Mouse (Mus musculus) left cerebral cortex, adult 8-10 months (tissue): ENCODE data around the gene Prickle2. TPM values are rescaled to one million over a fixed set of nuclear protein-coding genes. Genes with fewer than 3 reads are reported as not detected.

ENCODE experiments used
- DNase-seq, 2 experiments: peaks; one replicate each; pipeline ENCODE4 v3.0.0; 2022; ENCODE audit warnings: low spot score in 2 of 2
- total RNA-seq, 4 experiments: library from RNA; stranded (reverse); gene quantifications; 2 replicates each; pipeline ENCODE4 v1.2.4; 2022

The Prickle2 gene
- total RNA-seq, 4 experiments from 2014 or later = 130 to 157 (median 149) TPM

DNA sequence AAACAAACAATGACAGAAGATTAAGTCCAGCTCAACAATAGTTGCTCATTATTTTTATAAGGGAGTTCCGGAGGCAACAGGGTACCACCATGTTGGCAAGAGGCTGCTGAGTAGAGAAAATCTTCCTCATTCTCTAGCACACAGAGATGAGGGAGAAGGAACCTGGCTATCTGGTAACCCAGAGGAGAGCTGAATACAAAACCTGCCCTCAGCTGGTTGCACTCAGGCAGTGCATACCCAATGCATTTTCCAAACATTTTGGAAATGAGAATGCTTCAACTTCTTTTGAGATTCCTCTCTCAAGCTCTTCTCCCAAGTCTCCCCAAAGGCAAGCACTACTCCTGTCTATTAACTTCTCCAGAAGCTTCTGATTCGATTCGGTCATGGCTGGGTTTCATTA is 36.3 kb downstream of the Prickle2 start:
- no peak for DNase-seq

DNA sequence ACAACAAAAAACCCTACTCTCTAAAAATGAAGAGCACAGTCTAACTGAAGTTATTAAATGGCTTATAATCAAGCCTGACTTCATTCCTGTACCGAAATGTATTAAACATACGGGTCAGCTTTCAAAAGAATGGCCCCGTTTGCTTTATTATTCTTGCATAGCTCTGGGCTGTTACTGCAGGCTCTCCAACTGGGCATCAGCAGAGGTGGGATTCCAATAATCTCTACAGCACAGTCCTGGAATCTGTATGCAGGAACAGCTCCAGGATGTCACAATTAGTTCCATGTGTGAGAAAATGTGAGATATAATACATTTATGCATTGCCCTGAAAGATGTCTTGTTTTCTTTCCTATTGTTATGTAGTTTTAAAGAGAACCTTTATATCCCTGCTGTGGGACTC is 38.4 kb downstream of the Prickle2 start:
- no peak for DNase-seq

- peak; percentile 59 to 79 for DNase-seq
These were observed 40.4 kb downstream of the Prickle2 start for GRCm38 (mm10) chr6:92665530-92665989.

GRCm38 (mm10) chr6:92663885-92664284 is 42.1 kb downstream of the Prickle2 start:
- peak in 1 of 2 experiments; percentile 70 for DNase-seq

DNA sequence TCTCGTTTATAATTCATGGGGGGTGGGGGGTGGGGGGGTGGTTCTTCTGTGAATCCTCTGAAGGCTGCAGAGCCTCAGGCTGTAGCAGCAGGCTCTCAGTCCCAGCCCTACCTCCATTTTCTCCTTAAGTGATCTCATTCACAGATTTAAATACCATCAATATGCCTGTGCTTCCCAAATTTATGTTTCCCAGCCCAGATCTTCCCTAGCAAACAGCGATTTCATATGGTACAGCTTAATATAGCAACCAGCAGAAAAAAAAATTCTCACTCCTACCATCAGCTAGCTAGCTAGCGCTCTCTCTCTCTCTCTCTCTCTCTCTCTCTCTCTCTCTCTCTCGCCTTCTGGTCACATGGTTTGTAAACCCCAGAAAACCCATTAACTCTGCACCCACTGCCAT is 42.5 kb downstream of the Prickle2 start:
- peak in 1 of 2 experiments; percentile 71 for DNase-seq

- DNase-seq = no peak
These were observed 56.9 kb downstream of the Prickle2 start for GRCm38 (mm10) chr6:92649063-92649462.

GRCm38 (mm10) chr6:92648571-92648970 is 57.4 kb downstream of the Prickle2 start:
- DNase-seq = no peak

GRCm38 (mm10) chr6:92642929-92643328 is 63.0 kb downstream of the Prickle2 start:
- DNase-seq = no peak

DNA sequence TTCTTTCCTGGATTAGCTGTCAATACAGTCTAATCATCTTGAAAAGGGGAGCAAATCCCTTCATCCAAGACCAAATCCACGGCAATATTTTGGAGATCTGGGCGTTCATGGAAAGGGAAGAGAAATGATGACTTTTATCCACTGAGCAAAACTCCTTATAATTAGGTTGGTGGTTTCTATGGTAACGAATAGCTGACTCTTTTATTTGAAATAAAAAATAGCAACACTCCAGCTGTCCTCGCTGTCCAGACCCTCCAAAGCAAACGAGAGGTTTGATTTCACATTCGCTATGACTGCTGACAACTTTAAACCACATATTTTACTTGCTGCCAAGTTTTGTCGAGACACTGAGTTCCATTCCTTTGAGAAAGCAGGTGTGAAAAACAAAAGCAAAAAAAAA is 64.0 kb downstream of the Prickle2 start:
- DNase-seq = no peak

DNA sequence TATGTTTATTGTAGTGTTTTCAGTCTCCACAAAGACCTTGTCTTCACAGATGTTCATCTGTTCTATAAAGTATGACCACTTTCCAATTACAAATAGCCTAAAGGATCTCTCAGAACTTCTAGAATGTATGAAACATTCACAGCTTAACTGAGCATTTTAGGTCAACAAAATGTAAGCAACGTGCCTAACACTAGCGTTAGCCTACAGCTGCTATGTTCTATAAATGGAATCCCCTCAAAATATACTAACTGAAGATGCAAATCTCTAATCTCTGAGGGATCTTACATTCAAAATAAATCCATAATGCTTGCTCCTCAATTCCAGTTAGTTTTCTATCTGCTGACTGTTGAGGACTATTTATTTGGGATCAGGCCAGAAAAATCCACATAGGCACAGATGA is 65.1 kb downstream of the Prickle2 start:
- DNase-seq = no peak

GRCm38 (mm10) chr6:92636431-92636830 is 69.5 kb downstream of the Prickle2 start:
- no peak for DNase-seq

DNA sequence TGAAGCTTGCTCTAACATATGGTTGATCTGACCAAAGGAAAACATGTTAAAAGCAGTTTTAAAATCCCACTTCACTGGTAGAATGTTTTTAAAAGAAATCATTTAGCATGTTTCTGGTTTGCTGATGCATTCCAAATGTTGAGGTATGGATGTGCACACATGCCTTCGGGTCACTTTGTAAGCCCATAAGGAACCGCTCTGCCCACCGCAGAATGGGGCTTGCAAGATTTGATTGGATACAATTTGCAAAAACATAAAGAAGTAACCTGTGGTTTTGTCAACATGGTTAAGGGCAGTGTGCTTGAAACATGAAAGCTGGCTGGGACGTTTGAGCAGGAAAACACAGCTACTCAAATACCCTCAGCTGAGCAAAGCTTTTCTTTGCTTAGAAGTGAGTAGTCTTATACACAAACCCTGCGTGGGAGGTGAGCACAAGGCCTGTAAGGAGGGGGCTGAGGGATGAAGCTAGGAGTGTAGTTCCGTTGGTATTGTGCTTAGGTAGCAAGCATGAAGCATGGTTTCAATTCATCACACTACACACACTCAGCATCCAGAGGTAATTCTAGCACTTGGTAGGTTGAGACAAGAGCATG is 71.0 kb downstream of the Prickle2 start:
- DNase-seq = no peak

DNA sequence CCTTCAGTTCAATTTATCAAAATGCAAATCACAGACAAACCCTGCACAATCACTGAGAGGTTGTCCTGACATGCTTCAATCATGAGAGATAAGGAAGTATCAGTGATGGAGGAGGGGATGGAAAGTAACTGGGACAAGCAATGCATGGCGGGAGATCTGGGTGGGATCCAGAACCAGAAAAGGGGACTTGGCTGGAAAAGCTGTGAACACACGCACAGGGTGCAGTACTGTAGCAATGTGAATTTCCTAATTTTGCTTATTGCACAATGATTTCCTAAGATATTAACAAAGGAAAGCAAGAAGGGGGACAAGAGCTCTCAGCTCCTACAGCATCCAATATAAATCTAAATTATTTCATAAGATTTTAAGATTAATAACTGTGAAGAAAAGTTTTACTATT is 75.0 kb downstream of the Prickle2 start:
- DNase-seq = no peak

- no peak for DNase-seq
These were observed 78.2 kb downstream of the Prickle2 start for GRCm38 (mm10) chr6:92627711-92628110.

DNA sequence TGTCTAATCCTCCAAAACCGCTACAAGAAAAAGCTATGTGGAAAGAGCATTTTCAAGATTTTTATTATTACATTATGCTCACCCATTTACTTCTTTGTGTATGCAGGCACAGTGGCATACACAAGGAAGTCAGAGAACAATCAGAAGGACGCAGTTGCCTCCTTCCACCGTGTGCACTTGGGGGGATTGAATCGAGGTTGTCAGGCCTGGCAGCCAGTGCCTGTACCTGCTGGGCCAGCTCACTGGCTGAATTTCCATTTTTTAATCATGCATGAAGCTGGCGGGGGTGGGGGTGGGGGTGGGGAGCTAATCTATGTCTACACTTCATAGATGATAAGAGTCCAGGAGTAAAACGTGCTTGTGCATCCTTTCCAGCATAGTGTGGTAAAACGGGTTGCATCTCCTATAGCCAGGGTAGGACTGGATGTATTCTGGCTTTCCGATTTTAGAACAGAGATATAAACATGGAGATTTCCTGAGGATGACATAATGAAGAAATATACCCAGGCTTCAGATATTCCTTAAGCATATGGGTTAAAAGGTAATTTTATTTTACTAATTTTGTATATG is 78.8 kb downstream of the Prickle2 start:
- no peak for DNase-seq

GRCm38 (mm10) chr6:92625923-92626322 is 80.0 kb downstream of the Prickle2 start:
- no peak for DNase-seq

DNA sequence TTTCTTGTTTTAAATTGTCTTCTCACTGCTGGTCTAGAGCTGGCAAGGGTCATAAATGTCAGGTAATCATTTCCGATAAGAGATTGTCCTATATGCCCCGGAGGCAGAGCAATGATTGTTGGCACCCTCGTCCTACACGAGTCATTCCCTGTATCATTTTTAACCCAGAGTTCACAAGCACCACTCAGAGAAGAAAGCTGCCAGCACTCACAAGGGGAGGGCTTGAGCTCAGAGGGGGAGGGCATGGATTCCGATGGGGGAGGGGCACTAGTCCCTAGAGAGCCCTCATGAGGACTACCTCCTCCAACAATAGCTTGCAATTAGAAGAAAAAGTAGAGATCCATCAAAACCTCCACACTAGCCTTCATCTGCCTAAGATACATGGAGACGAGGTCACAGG is 81.6 kb downstream of the Prickle2 start:
- no peak for DNase-seq

- DNase-seq = no peak
These were observed 88.8 kb downstream of the Prickle2 start for GRCm38 (mm10) chr6:92617183-92617582.

DNA sequence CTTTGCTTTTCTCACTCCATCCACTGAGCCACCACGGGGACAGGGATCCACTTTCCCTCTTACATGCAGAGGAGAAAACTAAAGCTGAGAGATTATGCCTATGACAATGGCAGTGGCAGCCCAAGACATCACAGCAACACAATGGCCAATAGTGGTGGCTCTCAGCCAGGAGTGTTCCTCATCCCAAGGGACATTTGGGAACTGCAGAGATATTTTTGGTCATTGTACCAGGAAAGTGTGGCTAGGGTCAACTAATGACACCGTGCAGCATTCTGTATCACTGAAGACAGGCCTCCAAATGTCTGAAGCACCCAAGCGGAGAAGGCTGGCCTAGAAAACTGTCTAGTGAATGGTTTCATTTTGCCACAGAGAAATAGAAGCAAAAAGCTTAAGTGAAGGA is 91.2 kb downstream of the Prickle2 start:
- no peak for DNase-seq

DNA sequence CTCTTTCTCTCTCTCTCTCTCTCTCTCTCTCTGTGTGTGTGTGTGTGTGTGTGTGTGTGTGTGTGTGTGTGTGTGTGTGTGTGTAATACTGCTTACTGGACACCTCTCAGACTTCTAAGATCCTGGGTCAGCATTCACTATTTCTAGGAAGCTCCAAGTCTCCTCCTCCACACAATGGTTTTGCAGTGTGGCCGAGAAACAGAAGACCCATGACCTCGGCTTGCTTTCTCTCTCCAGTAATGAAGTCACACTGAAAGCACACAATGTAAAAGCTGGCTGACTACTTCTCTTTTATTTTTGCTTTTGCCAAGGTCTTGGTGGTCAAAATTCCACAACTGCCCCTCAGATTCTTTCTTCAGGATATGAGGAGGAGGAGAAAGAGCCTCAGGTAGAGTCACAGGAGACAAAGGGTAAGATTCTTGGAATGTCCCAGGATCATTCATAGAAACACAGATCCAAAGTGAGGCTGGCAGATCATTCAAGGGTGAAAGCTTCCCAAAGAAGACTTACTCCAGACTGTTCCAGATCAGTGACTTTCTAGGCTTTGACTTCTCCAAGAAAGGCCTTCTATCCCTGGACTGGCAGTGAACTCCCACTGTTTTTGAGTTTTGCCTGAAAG is 93.7 kb downstream of the Prickle2 start:
- no peak for DNase-seq

DNA sequence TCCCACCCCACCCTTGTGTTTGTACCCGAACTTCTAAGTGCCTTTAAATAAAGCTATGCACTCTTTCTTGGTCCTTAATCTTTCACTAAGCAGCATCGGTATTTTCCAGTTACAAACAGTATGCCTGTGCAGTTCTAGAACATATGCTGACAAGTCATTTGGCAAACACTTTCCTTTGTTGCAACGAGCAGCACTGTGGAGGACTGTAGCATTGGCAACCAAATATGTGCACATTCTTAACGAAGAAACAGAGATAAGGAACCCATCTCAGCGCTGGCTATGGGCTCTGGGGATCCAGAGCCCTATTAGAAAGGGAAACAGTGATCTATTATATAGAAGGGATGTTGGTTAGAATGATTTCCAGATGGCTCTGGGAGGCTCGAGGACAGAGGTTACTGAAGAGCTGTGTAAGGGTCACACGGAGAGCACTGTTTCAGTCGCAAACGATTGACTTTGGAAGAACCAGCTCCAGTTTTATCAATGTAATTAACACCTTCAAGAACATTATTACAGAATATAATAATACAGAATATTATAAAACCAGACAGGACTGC is 96.2 kb downstream of the Prickle2 start:
- peak in 1 of 2 experiments; percentile 56 for DNase-seq

DNA sequence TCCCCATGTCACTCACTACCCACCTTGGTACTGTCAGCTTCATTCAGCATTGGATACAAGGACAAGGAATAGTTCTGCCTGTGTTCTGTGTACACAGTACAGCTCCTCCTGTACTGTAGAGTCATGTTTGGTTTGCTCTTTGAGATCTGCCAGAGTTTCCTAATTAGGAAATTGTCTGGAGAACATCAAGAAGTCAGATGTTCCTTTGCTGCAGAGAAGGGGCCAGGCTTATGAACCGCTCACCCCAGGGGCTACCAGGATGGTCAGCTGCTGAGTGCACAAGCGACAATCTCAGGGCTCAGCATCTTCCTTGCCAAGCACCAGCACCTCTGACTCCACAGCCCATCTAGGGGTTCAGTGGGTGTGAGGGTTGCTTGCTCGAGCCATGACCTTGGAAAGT is 96.9 kb downstream of the Prickle2 start:
- no peak for DNase-seq

DNA sequence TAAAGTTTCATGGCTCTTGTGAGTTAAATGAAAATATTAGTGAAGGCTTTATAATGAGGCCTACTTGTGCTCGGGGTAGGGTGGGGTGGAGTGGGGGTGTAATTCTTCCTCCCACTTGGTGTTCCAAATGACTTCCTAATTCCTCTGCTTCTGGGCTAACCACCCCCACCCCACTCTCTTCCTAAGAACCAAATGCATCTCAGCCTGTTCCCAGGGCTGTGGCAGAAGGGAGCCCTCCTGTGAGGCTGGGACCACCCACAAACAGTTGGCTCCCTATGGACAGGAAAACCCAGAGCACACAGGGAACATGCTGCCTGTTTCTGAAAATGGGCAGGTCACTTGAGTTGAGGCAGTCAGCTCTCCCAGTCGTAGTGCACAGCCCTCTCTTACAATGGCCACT is 100.8 kb downstream of the Prickle2 start:
- no peak for DNase-seq
